Mouse (Mus musculus): ENCODE measurements around the gene Sox5.

DNA sequence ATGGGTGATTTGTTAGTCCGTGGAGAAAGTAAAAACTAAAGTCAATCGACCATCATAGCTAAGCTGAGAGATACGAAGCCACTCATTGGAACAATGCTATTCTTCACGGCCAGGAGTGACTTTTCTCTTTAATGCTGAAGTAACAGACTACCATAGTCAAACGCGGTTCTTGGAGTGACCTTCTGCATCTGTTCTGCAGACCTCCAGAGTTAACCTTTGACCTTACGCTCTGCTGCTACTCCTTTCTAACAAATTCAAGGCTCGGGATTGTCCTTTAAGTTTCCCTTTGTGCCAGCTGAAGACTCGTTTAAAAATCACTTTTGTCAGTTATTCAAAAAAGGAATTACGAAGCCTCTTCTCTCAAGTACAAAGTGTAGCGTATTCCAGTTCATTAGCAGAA, 545.2 kb downstream of the Sox5 start:
- no peak for TF ChIP-seq CTCF (IDR thresholded peaks at IDR 0.05; ENCODE audit: extremely low read depth, insufficient read length, insufficient replicate concordance, low read depth, low read length)
- no peak for TF ChIP-seq POLR2A (IDR thresholded peaks at IDR 0.05; ENCODE audit: low read depth, low read length)

All from small intestine, adult 2 months (tissue).